Mouse (Mus musculus): ENCODE measurements around the gene Ltb.

Ltb gene

GRCm38 (mm10) chr17:35193881-35194843, at the start of gene Ltb:
Gene Ltb (plus strand): TSS chr17:35194439.
- peak; percentile 53 to 68 for DNase-seq (ENCODE audit: low spot score in 2 of 2)

GRCm38 (mm10) chr17:35146139-35146538, 48.1 kb upstream of the Ltb start:
- DNase-seq (ENCODE audit: low spot score in 2 of 2), result no peak

- no peak for DNase-seq (ENCODE audit: low spot score in 2 of 2)
Measured at GRCm38 (mm10) chr17:35147348-35147747, 46.9 kb upstream of the Ltb start.

GRCm38 (mm10) chr17:35147922-35148639, 46.2 kb upstream of the Ltb start:
- no peak for DNase-seq (ENCODE audit: low spot score in 2 of 2)

GRCm38 (mm10) chr17:35152121-35152520, 42.1 kb upstream of the Ltb start:
- no peak for DNase-seq (ENCODE audit: low spot score in 2 of 2)

- no peak for DNase-seq (ENCODE audit: low spot score in 2 of 2)
Measured at GRCm38 (mm10) chr17:35153077-35153476, 41.2 kb upstream of the Ltb start.

- DNase-seq (ENCODE audit: low spot score in 2 of 2), result no peak
Measured at GRCm38 (mm10) chr17:35153931-35154330, 40.3 kb upstream of the Ltb start.

GRCm38 (mm10) chr17:35154616-35155015, 39.6 kb upstream of the Ltb start:
- no peak for DNase-seq (ENCODE audit: low spot score in 2 of 2)

- DNase-seq (ENCODE audit: low spot score in 2 of 2), result no peak
Measured at GRCm38 (mm10) chr17:35155451-35155850, 38.8 kb upstream of the Ltb start.

GRCm38 (mm10) chr17:35156461-35157200, 37.6 kb upstream of the Ltb start:
- DNase-seq (ENCODE audit: low spot score in 2 of 2), result no peak

- no peak for DNase-seq (ENCODE audit: low spot score in 2 of 2)
Measured at GRCm38 (mm10) chr17:35157254-35157653, 37.0 kb upstream of the Ltb start.

- no peak for DNase-seq (ENCODE audit: low spot score in 2 of 2)
Measured at GRCm38 (mm10) chr17:35157661-35158175, 36.5 kb upstream of the Ltb start.

GRCm38 (mm10) chr17:35158850-35159593, 35.2 kb upstream of the Ltb start:
- DNase-seq (ENCODE audit: low spot score in 2 of 2), result no peak

- no peak for DNase-seq (ENCODE audit: low spot score in 2 of 2)
Measured at GRCm38 (mm10) chr17:35159638-35160037, 34.6 kb upstream of the Ltb start.

GRCm38 (mm10) chr17:35161421-35161820, 32.8 kb upstream of the Ltb start:
- DNase-seq (ENCODE audit: low spot score in 2 of 2), result no peak

GRCm38 (mm10) chr17:35162121-35162520, 32.1 kb upstream of the Ltb start:
- DNase-seq (ENCODE audit: low spot score in 2 of 2), result no peak

- DNase-seq (ENCODE audit: low spot score in 2 of 2), result no peak
Measured at GRCm38 (mm10) chr17:35162730-35163129, 31.5 kb upstream of the Ltb start.

GRCm38 (mm10) chr17:35163326-35164081, 30.7 kb upstream of the Ltb start:
- no peak for DNase-seq (ENCODE audit: low spot score in 2 of 2)

GRCm38 (mm10) chr17:35164218-35164567, 30.0 kb upstream of the Ltb start:
- no peak for DNase-seq (ENCODE audit: low spot score in 2 of 2)
